Mouse (Mus musculus) frontal cortex, postnatal 25 days (tissue): ENCODE results near the gene Fbrsl1.

Experiments
- DNase-seq, 2 experiments: peaks; one replicate each; pipeline ENCODE4 v3.0.0; 2022; ENCODE audit warnings: low spot score in 2 of 2

Fbrsl1 gene

GRCm38 (mm10) chr5:110415806-110416700 lies 32.2 kb downstream of the Fbrsl1 start:
- DNase-seq = no peak

- no peak for DNase-seq
These were observed 33.3 kb downstream of the Fbrsl1 start for GRCm38 (mm10) chr5:110415022-110415421.

- no peak for DNase-seq
These were observed 35.3 kb downstream of the Fbrsl1 start for GRCm38 (mm10) chr5:110413018-110413417.

GRCm38 (mm10) chr5:110410386-110410785 lies 37.9 kb downstream of the Fbrsl1 start:
- no peak for DNase-seq

GRCm38 (mm10) chr5:110408967-110409366 lies 39.3 kb downstream of the Fbrsl1 start:
- no peak for DNase-seq

- DNase-seq = no peak
These were observed 42.1 kb downstream of the Fbrsl1 start for GRCm38 (mm10) chr5:110406065-110406714.

- no peak for DNase-seq
These were observed 44.4 kb downstream of the Fbrsl1 start for GRCm38 (mm10) chr5:110403931-110404330.

GRCm38 (mm10) chr5:110402557-110402956 lies 45.7 kb downstream of the Fbrsl1 start:
- no peak for DNase-seq

- DNase-seq = no peak
These were observed 47.2 kb downstream of the Fbrsl1 start for GRCm38 (mm10) chr5:110401101-110401500.

GRCm38 (mm10) chr5:110395006-110395661 lies 53.2 kb downstream of the Fbrsl1 start:
- no peak for DNase-seq

- DNase-seq = no peak
These were observed 55.6 kb downstream of the Fbrsl1 start for GRCm38 (mm10) chr5:110392727-110393126.

GRCm38 (mm10) chr5:110390631-110391030 lies 57.7 kb downstream of the Fbrsl1 start:
- no peak for DNase-seq

- DNase-seq = no peak
These were observed 61.0 kb downstream of the Fbrsl1 start for GRCm38 (mm10) chr5:110387332-110387731.

- DNase-seq = peak; percentile 37 to 44
These were observed 61.7 kb downstream of the Fbrsl1 start for GRCm38 (mm10) chr5:110386371-110387330.

- DNase-seq = no peak
These were observed 63.0 kb downstream of the Fbrsl1 start for GRCm38 (mm10) chr5:110385263-110385662.

- DNase-seq = no peak
These were observed 63.8 kb downstream of the Fbrsl1 start for GRCm38 (mm10) chr5:110384491-110384890.

- DNase-seq = no peak
These were observed 68.5 kb downstream of the Fbrsl1 start for GRCm38 (mm10) chr5:110379823-110380222.

GRCm38 (mm10) chr5:110379086-110379485 lies 69.2 kb downstream of the Fbrsl1 start:
- DNase-seq = no peak

- DNase-seq = no peak
These were observed 70.1 kb downstream of the Fbrsl1 start for GRCm38 (mm10) chr5:110378181-110378583.

GRCm38 (mm10) chr5:110376802-110377433 lies 71.4 kb downstream of the Fbrsl1 start:
- DNase-seq = peak; percentile 73 to 76
